Mouse (Mus musculus) heart, embryonic 15.5 days (tissue): ENCODE measurements at regions not wholly inside any gene's neighbourhood (a gene's known extent, or its start where the extent isn't known, plus 50 kb on each side); places are given as distances from the start of the nearest gene placed in this dataset.

Experiments
- ATAC-seq: fragments of 200-750 bp; cut with Nextera tagmentation; replicated peaks from 2 replicates; pipeline ENCODE4 v1.8.0; 2017; ENCODE audit warnings: low read depth, moderate TSS enrichment; ENCODE audit not compliant: insufficient number of reproducible peaks, insufficient read depth, low FRiP score
- H3K27ac ChIP-seq: fragments of 300-500 bp; sonication (generic); 2 replicates; pipeline ENCODE4 v1.5.1; 2015; ENCODE audit warnings: mild to moderate bottlenecking, inconsistent platforms
- H3K27me3 ChIP-seq: fragments of 300-500 bp; sonication (generic); 2 replicates; pipeline ENCODE4 v1.6.1; 2015; ENCODE audit warnings: inconsistent platforms
- H3K36me3 ChIP-seq: fragments of 300-500 bp; sonication (generic); 2 replicates; pipeline ENCODE4 v1.6.1; 2015; ENCODE audit warnings: mild to moderate bottlenecking, inconsistent platforms
- H3K4me1 ChIP-seq: fragments of 300-500 bp; sonication (generic); replicated peaks from 2 replicates; pipeline ENCODE4 v1.6.1; 2015; ENCODE audit warnings: inconsistent platforms
- H3K4me2 ChIP-seq: fragments of 300-500 bp; sonication (generic); 2 replicates; pipeline ENCODE4 v1.6.1; 2015; ENCODE audit warnings: inconsistent platforms, mild to moderate bottlenecking, moderate library complexity
- H3K4me3 ChIP-seq: fragments of 300-500 bp; sonication (generic); 2 replicates; pipeline ENCODE4 v1.5.1; 2015; ENCODE audit warnings: mild to moderate bottlenecking, inconsistent platforms
- H3K9ac ChIP-seq: fragments of 300-500 bp; sonication (generic); 2 replicates; pipeline ENCODE4 v1.6.1; 2015; ENCODE audit warnings: mild to moderate bottlenecking, inconsistent platforms
- H3K9me3 ChIP-seq: fragments of 300-500 bp; sonication (generic); replicated peaks from 2 replicates; pipeline ENCODE4 v1.6.1; 2016; ENCODE audit warnings: inconsistent platforms
- WGBS: fragments of 180-500 bp; shearing (Covaris S2); methylation state at CpG from one replicate; pipeline ENCODE4 v1.1.7; 2015; ENCODE audit warnings: mixed read lengths; 5-methylcytosine and 5-hydroxymethylcytosine counted together

- H3K4me1 ChIP-seq = no peaks in the 10 kb centered on the region
- no peaks in the 10 kb centered on the region for H3K9me3 ChIP-seq
- no peak overlapping the region for H3K4me3 ChIP-seq
- no peak for ATAC-seq
- 65% methylated on average over 3 of the region's 3 CpGs for WGBS
- no peak overlapping the region for H3K4me2 ChIP-seq
- H3K27me3 ChIP-seq = no peaks in the 10 kb centered on the region
- no peak overlapping the region for H3K9ac ChIP-seq
- no peaks in the 10 kb centered on the region for H3K36me3 ChIP-seq
- H3K27ac ChIP-seq = no peak overlapping the region
These were observed 212.4 kb upstream of the Ntm start for GRCm38 (mm10) chr9:30175376-30175775.

- H3K9me3 ChIP-seq = no peaks in the 10 kb centered on the region
- no peaks in the 10 kb centered on the region for H3K27me3 ChIP-seq
- no peak overlapping the region for H3K4me3 ChIP-seq
- H3K9ac ChIP-seq = no peak overlapping the region
- no peaks in the 10 kb centered on the region for H3K4me1 ChIP-seq
- H3K36me3 ChIP-seq = no peaks in the 10 kb centered on the region
- H3K4me2 ChIP-seq = no peak overlapping the region
- no peak for ATAC-seq
- no peak overlapping the region for H3K27ac ChIP-seq
- 76% methylated on average over 11 of the region's 11 CpGs for WGBS
These were observed 220.5 kb upstream of the Ntm start for GRCm38 (mm10) chr9:30183409-30183808.

GRCm38 (mm10) chr9:30184996-30185763, 222.2 kb upstream of the Ntm start:
- no peaks in the 10 kb centered on the region for H3K27me3 ChIP-seq
- no peak overlapping the region for H3K27ac ChIP-seq
- H3K4me1 ChIP-seq = no peaks in the 10 kb centered on the region
- H3K9me3 ChIP-seq = no peaks in the 10 kb centered on the region
- no peak overlapping the region for H3K4me2 ChIP-seq
- no peak for ATAC-seq
- H3K9ac ChIP-seq = no peak overlapping the region
- no peak overlapping the region for H3K4me3 ChIP-seq
- WGBS = 87% methylated on average over 10 of the region's 10 CpGs
- H3K36me3 ChIP-seq = no peaks in the 10 kb centered on the region

- ATAC-seq = no peak
- 76% methylated on average over 2 of the region's 2 CpGs for WGBS
These were observed 223.3 kb upstream of the Ntm start for GRCm38 (mm10) chr9:30186261-30186660.

GRCm38 (mm10) chr9:30190078-30190477, 227.1 kb upstream of the Ntm start:
- Histone ChIP-seq H3K36me3 (no peaks in the 10 kb centered on the region), H3K9me3 (no peaks in the 10 kb centered on the region), H3K4me2 (no peak overlapping the region), H3K9ac (no peak overlapping the region), H3K4me1 (no peaks in the 10 kb centered on the region), H3K4me3 (no peak overlapping the region), H3K27ac (no peak overlapping the region), H3K27me3 (no peaks in the 10 kb centered on the region)
- 90% methylated on average over 5 of the region's 5 CpGs for WGBS
- ATAC-seq = no peak

More at GRCm38 (mm10) chr9:30186261-30186660, 223.3 kb upstream of the Ntm start:
- Histone ChIP-seq H3K9ac (no peak overlapping the region), H3K36me3 (no peaks in the 10 kb centered on the region), H3K4me2 (no peak overlapping the region), H3K27me3 (no peaks in the 10 kb centered on the region), H3K27ac (no peak overlapping the region), H3K4me1 (no peaks in the 10 kb centered on the region), H3K4me3 (no peak overlapping the region), H3K9me3 (no peaks in the 10 kb centered on the region)

DNA sequence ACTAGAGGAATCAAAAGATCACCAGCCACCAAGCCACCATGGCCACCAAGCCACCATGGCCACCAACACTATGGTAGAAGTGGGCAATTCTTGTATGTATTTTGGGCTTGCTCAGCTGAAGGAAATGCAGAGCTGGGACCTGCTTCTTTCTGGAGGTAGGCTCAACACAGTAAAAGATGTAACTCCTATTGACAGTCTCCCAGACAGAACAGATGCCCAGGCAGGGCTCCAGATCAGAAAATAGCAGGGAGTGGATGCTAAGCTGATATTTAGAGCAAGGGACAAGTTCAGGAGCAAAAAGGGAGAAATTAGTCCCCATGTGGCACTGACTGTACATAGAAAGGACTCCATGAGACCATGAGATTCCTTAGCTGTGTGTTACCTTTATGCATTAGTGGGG, 228.2 kb upstream of the Ntm start:
- ATAC-seq = no peak
- Histone ChIP-seq H3K4me2 (no peak overlapping the region), H3K27ac (no peak overlapping the region), H3K4me1 (no peaks in the 10 kb centered on the region), H3K9me3 (no peaks in the 10 kb centered on the region), H3K36me3 (no peaks in the 10 kb centered on the region), H3K9ac (no peak overlapping the region), H3K4me3 (no peak overlapping the region), H3K27me3 (no peaks in the 10 kb centered on the region)

DNA sequence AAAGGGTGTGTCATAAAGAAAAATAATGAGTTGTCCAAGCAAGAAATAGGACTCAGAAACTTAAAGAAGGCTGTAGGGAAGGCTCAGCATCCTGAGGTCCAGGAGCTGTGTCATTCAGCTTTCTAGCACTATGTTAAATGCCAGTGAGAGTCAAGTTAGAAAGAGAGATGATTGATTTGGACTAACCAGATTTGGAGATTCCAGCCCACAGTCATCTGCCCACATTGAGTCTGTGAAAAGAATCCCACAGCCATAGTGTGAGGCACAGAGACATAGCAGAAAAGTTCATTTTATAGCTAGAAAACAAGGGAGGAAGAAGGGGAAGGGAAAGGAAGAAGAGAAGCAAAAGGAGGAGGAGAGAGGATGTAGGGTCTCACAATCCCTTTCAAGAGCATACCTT, 229.0 kb upstream of the Ntm start:
- ATAC-seq = no peak
- Histone ChIP-seq H3K4me3 (no peak overlapping the region), H3K27me3 (no peaks in the 10 kb centered on the region), H3K9ac (no peak overlapping the region), H3K36me3 (no peaks in the 10 kb centered on the region), H3K4me1 (no peaks in the 10 kb centered on the region), H3K27ac (no peak overlapping the region), H3K4me2 (no peak overlapping the region), H3K9me3 (no peaks in the 10 kb centered on the region)

DNA sequence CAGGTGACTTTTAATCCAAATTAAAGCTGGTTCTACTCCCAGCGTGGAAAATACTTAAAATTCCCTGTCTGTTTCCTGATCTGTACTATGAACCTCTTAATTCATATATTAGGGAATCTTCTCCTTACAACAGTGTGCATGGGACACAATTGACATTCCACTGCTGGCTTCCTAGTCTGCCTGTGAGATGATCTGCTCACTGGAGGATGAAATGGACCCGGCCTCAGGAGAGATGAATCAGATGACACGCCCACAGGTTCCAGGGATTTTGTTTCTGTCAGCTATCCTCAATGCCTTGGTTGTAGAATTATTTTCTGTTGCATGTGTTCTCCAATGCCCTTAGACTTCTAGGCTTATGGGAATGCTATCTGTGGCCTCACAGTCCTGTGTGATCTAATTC, 231.9 kb upstream of the Ntm start:
- Histone ChIP-seq H3K4me1 (no peaks in the 10 kb centered on the region), H3K4me2 (no peak overlapping the region), H3K9ac (no peak overlapping the region), H3K4me3 (no peak overlapping the region), H3K27me3 (no peaks in the 10 kb centered on the region), H3K9me3 (no peaks in the 10 kb centered on the region), H3K27ac (no peak overlapping the region), H3K36me3 (no peaks in the 10 kb centered on the region)
- ATAC-seq = no peak
- 80% methylated on average over 3 of the region's 3 CpGs for WGBS

- Histone ChIP-seq H3K36me3 (no peaks in the 10 kb centered on the region), H3K9ac (no peak overlapping the region), H3K4me2 (no peak overlapping the region), H3K27ac (no peak overlapping the region), H3K4me1 (no peaks in the 10 kb centered on the region), H3K9me3 (no peaks in the 10 kb centered on the region), H3K4me3 (no peak overlapping the region), H3K27me3 (no peaks in the 10 kb centered on the region)
- 80% methylated on average over 3 of the region's 3 CpGs for WGBS
- no peak for ATAC-seq
These were observed 224.5 kb upstream of the Snx19 start for GRCm38 (mm10) chr9:30202411-30202810.

DNA sequence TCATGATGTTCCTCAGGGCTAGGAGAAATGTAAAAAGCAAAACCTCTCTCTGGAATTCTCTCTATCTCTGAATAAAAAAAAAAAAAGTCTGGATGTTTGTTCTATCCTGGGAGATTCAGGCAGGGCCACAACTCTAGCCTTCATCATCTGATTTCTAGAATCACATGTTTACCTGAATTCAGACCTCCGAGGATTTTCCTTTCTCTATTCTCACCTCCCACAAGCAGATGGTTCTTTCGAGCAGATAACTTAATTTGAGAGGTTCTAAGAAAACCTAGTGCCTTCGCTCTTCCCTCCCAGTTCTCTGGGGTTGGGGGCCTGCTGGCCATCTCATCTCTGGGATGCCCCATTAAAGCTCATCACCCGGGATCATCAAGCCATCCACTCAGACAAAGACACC, 219.3 kb upstream of the Snx19 start:
- H3K4me1 ChIP-seq = no peaks in the 10 kb centered on the region
- 72% methylated on average over 4 of the region's 4 CpGs for WGBS
- no peak overlapping the region for H3K9ac ChIP-seq
- H3K27me3 ChIP-seq = no peaks in the 10 kb centered on the region
- ATAC-seq = no peak
- H3K4me3 ChIP-seq = no peak overlapping the region
- no peak overlapping the region for H3K27ac ChIP-seq
- H3K36me3 ChIP-seq = no peaks in the 10 kb centered on the region
- H3K4me2 ChIP-seq = no peak overlapping the region
- H3K9me3 ChIP-seq = no peaks in the 10 kb centered on the region

GRCm38 (mm10) chr9:30209806-30210205, 217.1 kb upstream of the Snx19 start:
- H3K27ac ChIP-seq = no peak overlapping the region
- H3K36me3 ChIP-seq = no peaks in the 10 kb centered on the region
- WGBS = 44% methylated on average over 1 of the region's 1 CpGs
- no peak overlapping the region for H3K4me2 ChIP-seq
- no peaks in the 10 kb centered on the region for H3K4me1 ChIP-seq
- no peaks in the 10 kb centered on the region for H3K27me3 ChIP-seq
- H3K9ac ChIP-seq = no peak overlapping the region
- no peaks in the 10 kb centered on the region for H3K9me3 ChIP-seq
- ATAC-seq = no peak
- H3K4me3 ChIP-seq = no peak overlapping the region

DNA sequence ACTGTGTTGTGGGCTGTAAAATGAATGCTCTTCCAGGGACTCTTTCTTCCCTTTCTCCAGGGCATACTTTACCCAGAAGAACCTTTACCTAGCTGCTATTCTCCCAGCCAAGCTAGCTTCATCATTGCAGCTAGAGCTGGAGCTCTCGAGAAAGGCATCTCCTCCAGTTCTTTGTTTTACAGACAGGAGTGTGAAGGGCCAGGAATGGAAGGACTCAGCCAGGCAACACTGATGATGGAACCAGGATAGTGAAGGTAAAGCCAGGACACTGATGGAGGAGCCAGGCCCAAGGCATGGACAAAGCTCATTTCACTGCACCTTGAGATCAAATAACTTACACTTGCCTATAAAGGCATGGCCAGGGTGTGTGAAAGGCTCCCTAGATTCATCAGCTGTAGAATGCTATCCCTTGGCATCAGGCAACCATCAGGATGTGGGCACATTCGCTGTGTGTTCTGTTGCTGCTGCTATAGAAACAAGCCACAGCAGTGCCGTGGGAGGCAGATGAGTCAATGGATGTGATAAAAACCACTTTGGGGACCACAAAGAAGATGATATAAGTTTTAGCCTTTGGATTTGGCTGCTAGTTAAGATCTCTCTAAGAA, 214.3 kb upstream of the Snx19 start:
- no peaks in the 10 kb centered on the region for H3K9me3 ChIP-seq
- H3K4me2 ChIP-seq = no peak overlapping the region
- 75% methylated on average over 3 of the region's 3 CpGs for WGBS
- no peaks in the 10 kb centered on the region for H3K36me3 ChIP-seq
- no peak overlapping the region for H3K9ac ChIP-seq
- H3K27ac ChIP-seq = no peak overlapping the region
- H3K27me3 ChIP-seq = no peaks in the 10 kb centered on the region
- no peak for ATAC-seq
- H3K4me3 ChIP-seq = no peak overlapping the region
- H3K4me1 ChIP-seq = no peaks in the 10 kb centered on the region
